Mouse (Mus musculus) intestine, postnatal 0 days (tissue): ENCODE data around the gene Fam133b. TPM values are rescaled to one million over a fixed set of nuclear protein-coding genes. Genes with fewer than 3 reads are reported as not detected.

ENCODE experiments used
- ATAC-seq: fragments of 200-750 bp; cut with Nextera tagmentation; 2 replicates; pipeline ENCODE4 v1.8.0; 2017; ENCODE audit warnings: mild to moderate bottlenecking, moderate TSS enrichment, moderate library complexity
- H3K27ac ChIP-seq: fragments of 300-500 bp; sonication (generic); 2 replicates; pipeline ENCODE4 v1.5.1; 2014; ENCODE audit warnings: mild to moderate bottlenecking, low read depth, low read length, moderate library complexity
- H3K27me3 ChIP-seq: fragments of 300-500 bp; sonication (generic); replicated peaks from 2 replicates; pipeline ENCODE4 v1.6.1; 2014; ENCODE audit warnings: low read length, mixed read lengths; ENCODE audit not compliant: control insufficient read depth, insufficient read depth
- H3K36me3 ChIP-seq: fragments of 300-500 bp; sonication (generic); 2 replicates; pipeline ENCODE4 v1.6.1; 2014; ENCODE audit warnings: mild to moderate bottlenecking, moderate library complexity; ENCODE audit not compliant: control insufficient read depth, insufficient read depth
- H3K4me1 ChIP-seq: fragments of 300-500 bp; sonication (generic); replicated peaks from 2 replicates; pipeline ENCODE4 v1.6.1; 2014; ENCODE audit warnings: antibody characterized with exemption, low read length, mixed read lengths; ENCODE audit not compliant: control insufficient read depth, insufficient read depth
- H3K4me2 ChIP-seq: fragments of 300-500 bp; sonication (generic); replicated peaks from 2 replicates; pipeline ENCODE4 v1.6.1; 2014; ENCODE audit warnings: low read depth, mild to moderate bottlenecking, moderate library complexity
- H3K4me3 ChIP-seq: fragments of 300-500 bp; sonication (generic); 2 replicates; pipeline ENCODE4 v1.5.1; 2014; ENCODE audit warnings: low read depth, low read length
- H3K9ac ChIP-seq: fragments of 300-500 bp; sonication (generic); 2 replicates; pipeline ENCODE4 v1.6.1; 2014; ENCODE audit warnings: mild to moderate bottlenecking, low read depth, low read length
- H3K9me3 ChIP-seq: fragments of 300-500 bp; sonication (generic); 2 replicates; pipeline ENCODE4 v1.6.1; 2016; ENCODE audit warnings: mixed run types; ENCODE audit not compliant: control insufficient read depth
- CTCF ChIP-seq: sonication (generic); IDR thresholded peaks from 2 replicates; pipeline ENCODE4 v1.5.1; 2016; ENCODE audit warnings: low read depth, mild to moderate bottlenecking, control low read depth, antibody characterized with exemption, moderate library complexity
- WGBS: fragments of 180-500 bp; shearing (Covaris S2); extraction: QIAGEN DNeasy Blood & Tissue Kit; methylation state at CpG from one replicate; pipeline ENCODE4 v1.1.7; 2014; 5-methylcytosine and 5-hydroxymethylcytosine counted together
- polyA plus RNA-seq: library from polyadenylated mRNA; unstranded; fragments of >200 nt; fragmentation: Nextera tagmentation; extraction: Ambion mirVana; gene quantifications from 2 replicates; pipeline ENCODE4 v1.2.1, GENCODE M21; 2015

Gene Fam133b
- polyA plus RNA-seq = 14.9 and 15.8 TPM in 2 replicates

- Histone ChIP-seq H3K4me1 (peaks cover 4% of the 10 kb centered on the region; the same call in 1 of the 2 replicates), H3K9me3 (no peaks in the 10 kb centered on the region), H3K27ac (peak within 1 kb of the TSS; percentile 84), H3K4me2 (peak within 1 kb of the TSS; percentile 76), H3K4me3 (peak within 1 kb of the TSS; percentile 85), H3K27me3 (no peaks in the 10 kb centered on the region), H3K9ac (peak within 1 kb of the TSS; percentile 91), H3K36me3 (peaks cover 4% of the 10 kb centered on the region; the same call in 1 of the 2 replicates)
- peak; percentile 98 for TF ChIP-seq CTCF
- under 1% methylated on average over 78 of the region's 80 CpGs for WGBS
- peak; percentile 95 for ATAC-seq
These were observed at the start of gene Fam133b for GRCm38 (mm10) chr5:3543629-3544479. Gene Fam133b (plus strand): TSS chr5:3543833.

DNA sequence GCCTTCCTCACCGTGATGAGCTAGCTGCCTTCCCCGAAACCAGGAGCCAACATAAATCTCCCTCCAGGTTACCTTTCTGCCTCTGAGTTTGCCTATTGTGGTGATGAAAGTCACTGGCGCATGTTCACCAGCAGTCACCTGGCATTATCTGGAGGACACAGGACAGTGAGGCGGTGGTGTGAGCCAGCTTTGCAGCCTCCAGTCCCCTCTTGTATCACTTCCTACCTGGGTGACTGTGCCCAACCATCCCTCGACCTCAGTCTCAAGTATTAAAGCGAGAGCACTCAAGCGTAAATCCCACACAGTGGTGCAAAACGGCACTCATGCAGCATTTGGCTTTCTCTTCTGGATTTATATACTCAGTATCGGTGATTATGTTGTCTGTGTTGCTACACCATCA is 49.7 kb upstream of the Fam133b start:
- Histone ChIP-seq H3K36me3 (no peaks in the 10 kb centered on the region), H3K4me2 (no peak overlapping the region), H3K9ac (no peak overlapping the region), H3K27me3 (no peaks in the 10 kb centered on the region), H3K4me3 (no peak overlapping the region), H3K27ac (no peak overlapping the region), H3K4me1 (peaks cover 4% of the 10 kb centered on the region; the same call in 1 of the 2 replicates), H3K9me3 (no peaks in the 10 kb centered on the region)
- WGBS = 88% methylated on average over 9 of the region's 9 CpGs
- TF ChIP-seq CTCF = no peak
- ATAC-seq = no peak

DNA sequence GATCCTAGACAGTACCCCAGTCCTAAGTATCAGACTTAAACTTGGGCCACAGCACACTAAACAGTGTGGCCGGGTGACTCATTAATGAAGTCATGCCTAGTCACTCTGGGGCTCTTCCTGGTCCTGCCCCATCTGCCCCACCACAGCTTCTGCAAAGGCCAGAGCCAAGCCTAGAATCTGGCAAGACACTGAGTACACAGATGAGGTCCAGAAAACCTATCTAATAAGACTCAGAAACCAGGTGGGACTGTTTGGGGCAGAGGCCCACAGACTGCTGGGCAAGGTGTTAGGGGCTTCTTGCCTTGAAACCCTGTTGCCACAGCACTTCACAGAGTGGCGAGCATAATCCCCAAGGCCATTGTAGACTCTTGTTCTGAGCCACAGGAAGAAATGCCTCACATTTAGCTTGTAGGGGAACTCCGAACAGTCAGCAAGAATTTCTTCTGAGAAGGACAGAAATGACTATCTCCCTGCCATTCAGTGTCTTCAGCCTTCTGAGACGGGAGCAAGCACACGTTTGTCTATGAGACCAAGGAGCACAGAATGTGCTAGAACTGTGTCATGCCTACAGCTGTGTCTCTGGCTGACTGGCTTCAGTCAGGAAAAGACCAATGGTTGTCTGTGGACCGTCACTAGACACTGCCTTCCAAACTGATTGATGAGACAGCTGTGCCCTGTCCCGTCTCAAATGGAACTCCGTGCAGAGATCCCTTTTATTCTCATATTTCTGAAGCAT is 49.0 kb upstream of the Fam133b start:
- H3K36me3 ChIP-seq = no peaks in the 10 kb centered on the region
- ATAC-seq = 0 out of 2 replicates have a peak, but pooled peaks have one; percentile 33
- H3K9me3 ChIP-seq = no peaks in the 10 kb centered on the region
- H3K27me3 ChIP-seq = no peaks in the 10 kb centered on the region
- no peak overlapping the region for H3K27ac ChIP-seq
- WGBS = 79% methylated on average over 8 of the region's 8 CpGs
- no peak overlapping the region for H3K4me2 ChIP-seq
- TF ChIP-seq CTCF = no peak
- peaks cover 4% of the 10 kb centered on the region; the same call in 1 of the 2 replicates for H3K4me1 ChIP-seq
- H3K4me3 ChIP-seq = no peak overlapping the region
- H3K9ac ChIP-seq = no peak overlapping the region

DNA sequence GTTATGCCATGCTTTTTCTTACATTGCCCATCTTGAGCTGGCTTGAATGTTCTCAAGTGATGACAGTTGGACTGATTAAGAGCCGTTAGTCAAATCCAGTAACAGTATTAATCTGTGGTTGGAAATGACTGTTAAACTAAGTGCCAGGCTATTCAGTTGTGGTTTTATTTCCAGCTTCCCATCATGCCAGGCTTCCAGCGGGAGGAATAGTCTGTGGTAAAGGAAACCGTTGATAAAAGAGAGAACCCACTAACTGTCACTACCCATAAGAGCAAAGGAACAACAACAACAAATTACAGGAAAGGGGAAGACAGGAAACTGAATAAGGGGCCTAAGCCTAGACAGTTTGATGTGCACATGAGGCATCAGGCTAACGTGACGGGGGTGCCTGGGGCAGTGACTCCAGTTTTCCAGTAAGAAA is 46.1 kb upstream of the Fam133b start:
- 76% methylated on average over 5 of the region's 5 CpGs for WGBS
- Histone ChIP-seq H3K4me2 (no peak overlapping the region), H3K4me1 (0 out of 2 replicates have a peak, but pooled peaks cover 9% of the 10 kb centered on the region), H3K27me3 (no peaks in the 10 kb centered on the region), H3K9me3 (no peaks in the 10 kb centered on the region), H3K4me3 (no peak overlapping the region), H3K27ac (no peak overlapping the region), H3K9ac (no peak overlapping the region), H3K36me3 (no peaks in the 10 kb centered on the region)
- no peak for ATAC-seq
- TF ChIP-seq CTCF = no peak

GRCm38 (mm10) chr5:3500298-3500697 is 43.3 kb upstream of the Fam133b start:
- Histone ChIP-seq H3K36me3 (no peaks in the 10 kb centered on the region), H3K9ac (no peak overlapping the region), H3K27ac (no peak overlapping the region), H3K27me3 (no peaks in the 10 kb centered on the region), H3K4me2 (no peak overlapping the region), H3K9me3 (no peaks in the 10 kb centered on the region), H3K4me1 (0 out of 2 replicates have a peak, but pooled peaks cover 15% of the 10 kb centered on the region), H3K4me3 (no peak overlapping the region)
- no peak for TF ChIP-seq CTCF
- no peak for ATAC-seq
- WGBS = 89% methylated on average over 5 of the region's 5 CpGs

- Histone ChIP-seq H3K4me3 (no peak overlapping the region), H3K27ac (no peak overlapping the region), H3K9ac (no peak overlapping the region), H3K4me2 (peak overlapping the region; percentile 10), H3K27me3 (no peaks in the 10 kb centered on the region), H3K4me1 (0 out of 2 replicates have a peak, but pooled peaks cover 15% of the 10 kb centered on the region), H3K9me3 (no peaks in the 10 kb centered on the region), H3K36me3 (no peaks in the 10 kb centered on the region)
- no peak for TF ChIP-seq CTCF
- WGBS = 50% methylated on average over 8 of the region's 8 CpGs
- ATAC-seq = no peak
These were observed 42.6 kb upstream of the Fam133b start for GRCm38 (mm10) chr5:3500957-3501563.
